Mouse (Mus musculus): ENCODE data around the gene Tmem40.

DNA sequence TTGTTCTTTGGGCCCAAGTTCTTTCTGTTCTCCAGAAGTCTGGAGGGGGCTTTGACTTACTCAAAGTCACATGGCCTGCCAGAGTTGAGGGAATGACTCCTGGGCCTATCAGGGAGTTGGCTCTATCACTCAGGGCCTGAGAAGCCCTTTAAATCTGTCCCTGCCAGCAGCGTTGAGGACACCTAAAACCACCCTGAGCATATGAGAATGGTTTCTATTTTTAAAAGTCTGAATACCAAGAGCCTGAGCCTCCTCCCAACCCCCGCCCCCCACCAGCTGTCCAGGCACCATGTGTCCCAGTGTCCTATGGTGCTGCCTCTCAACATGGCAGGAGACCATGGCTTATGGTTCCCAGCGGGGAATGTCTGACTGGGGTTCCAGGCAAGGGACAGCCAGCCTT, 13.6 kb upstream of the Tmem40 start:
- TF ChIP-seq CTCF (IDR thresholded peaks at IDR 0.05; ENCODE audit: borderline replicate concordance, insufficient read depth, low read length), result no peak
- TF ChIP-seq POLR2A (IDR thresholded peaks at IDR 0.05; ENCODE audit: low read depth, low read length), result no peak
